8 mouse cellular contexts compared by ENCODE assay signal in genomic region chr4:108834971-108835311, GRCm38 (mm10). TPM values are rescaled to one million over a fixed set of nuclear protein-coding genes. Genes with fewer than 3 reads are reported as not detected.
A peak's percentile ranks its signal among the peaks of the same experiment; 100 is the strongest.
DNase-seq lines count a peak whose midpoint lies in the region; ATAC-seq and TF ChIP-seq lines count a peak whose summit lies in the region.

No protein-coding gene starts in this region.

- H3K27ac ChIP-seq in heart, embryonic 15.5 days = peak overlapping the region; percentile 100
- peak overlapping the region; percentile 83 for H3K27ac ChIP-seq in liver, adult 2 months (replicated peaks; ENCODE audit: insufficient read depth, low read depth, low read length)
- H3K27ac ChIP-seq in neural tube, embryonic 13.5 days (replicated peaks) = peak overlapping the region; percentile 100

- TF ChIP-seq CTCF in liver, adult 2 months (IDR thresholded peaks at IDR 0.05; ENCODE audit: low read depth, low read length) = no peak

- peak overlapping the region; percentile 92 for H3K9ac ChIP-seq in heart, embryonic 15.5 days
- peak overlapping the region; percentile 84 for H3K9ac ChIP-seq in liver, adult 2 months (ENCODE audit: low read depth, low read length)
- H3K9ac ChIP-seq in neural tube, embryonic 13.5 days = peak overlapping the region; percentile 97

- H3K4me1 ChIP-seq in heart, embryonic 15.5 days (replicated peaks) = peaks cover 42% of the 10 kb centered on the region
- peaks cover 9% of the 10 kb centered on the region for H3K4me1 ChIP-seq in liver, adult 2 months (ENCODE audit: control insufficient read depth, insufficient read depth, low read length)
- H3K4me1 ChIP-seq in neural tube, embryonic 13.5 days (replicated peaks) = peaks cover 51% of the 10 kb centered on the region

- H3K27me3 ChIP-seq in heart, embryonic 15.5 days = no peaks in the 10 kb centered on the region
- H3K27me3 ChIP-seq in liver, adult 2 months (ENCODE audit: control insufficient read depth, insufficient read depth, low read length) = no peaks in the 10 kb centered on the region
- no peaks in the 10 kb centered on the region for H3K27me3 ChIP-seq in neural tube, embryonic 13.5 days

- peak overlapping the region; percentile 83 for H3K4me2 ChIP-seq in heart, embryonic 15.5 days
- H3K4me2 ChIP-seq in neural tube, embryonic 13.5 days = peak overlapping the region; percentile 76

- TF ChIP-seq POLR2A in liver, adult 2 months (IDR thresholded peaks at IDR 0.05; ENCODE audit: extremely low read depth, insufficient read depth, low read length) = no peak

- peak overlapping the region; percentile 82 for H3K4me3 ChIP-seq in heart, embryonic 15.5 days
- peak overlapping the region; percentile 72 for H3K4me3 ChIP-seq in liver, adult 2 months (ENCODE audit: insufficient read depth, low read depth, low read length)
- H3K4me3 ChIP-seq in neural tube, embryonic 13.5 days = peak overlapping the region; percentile 89

- H3K9me3 ChIP-seq in heart, embryonic 15.5 days (replicated peaks) = no peaks in the 10 kb centered on the region
- no peaks in the 10 kb centered on the region for H3K9me3 ChIP-seq in neural tube, embryonic 13.5 days

- 1% methylated on average over 15 of the region's 15 CpGs for WGBS in heart, embryonic 15.5 days
- WGBS in liver, adult 2 months = 1% methylated on average over 15 of the region's 15 CpGs
- WGBS in neural tube, embryonic 13.5 days = under 1% methylated on average over 15 of the region's 15 CpGs

- H3K36me3 ChIP-seq in heart, embryonic 15.5 days = peaks cover 4% of the 10 kb centered on the region; the same call in 1 of the 2 replicates
- peaks cover 1% of the 10 kb centered on the region for H3K36me3 ChIP-seq in liver, adult 2 months (ENCODE audit: control insufficient read depth, insufficient read depth, low read length)
- H3K36me3 ChIP-seq in neural tube, embryonic 13.5 days = peaks cover 4% of the 10 kb centered on the region

- no peak for ATAC-seq in heart, embryonic 15.5 days (replicated peaks; ENCODE audit: insufficient number of reproducible peaks, insufficient read depth, low FRiP score, low read depth)
- no peak for ATAC-seq in neural tube, embryonic 13.5 days (ENCODE audit: low read depth)
- no peak for ATAC-seq in monocyte, adult 5-6 weeks (replicated peaks; ENCODE audit: insufficient number of reproducible peaks, low FRiP score, low TSS enrichment, poor library complexity, severe bottlenecking)

- peak; percentile 28 for DNase-seq in left cerebral cortex, postnatal 4 days
- DNase-seq in left cerebral cortex, adult 18-20 months (ENCODE audit: low spot score in 2 of 2) = no peak
- peak; percentile 14 for DNase-seq in brain, adult 2 months (ENCODE audit: low read depth, low spot score)
- DNase-seq in liver, adult 2 months (ENCODE audit: extremely low read depth, low read depth, low spot score) = no peak
- DNase-seq in layer of hippocampus, adult 18-20 months (ENCODE audit: low spot score in 2 of 2) = no peak

- intact Hi-C loops in left cerebral cortex, postnatal 4 days (cut with DNase I) = no loop called here

- peaks cover 14% of the 10 kb centered on the region; the same call in 1 of the 2 replicates for H3K79me2 ChIP-seq in liver, adult 2 months (ENCODE audit: control insufficient read depth, insufficient read depth, low read length)

RNA-seq across cellular contexts. Expression of gene Txndc12, which starts 0.5 kb away (rescaled TPM):
- total RNA-seq in left cerebral cortex, postnatal 4 days (2021) = 10 to 100 TPM; 52.4 to 55.6 TPM
- 10 to 100 TPM; 39.6 to 44.2 TPM for total RNA-seq in left cerebral cortex, adult 18-20 months (2021)
- polyA plus RNA-seq in heart, embryonic 15.5 days (2015; fragmentation: Nextera tagmentation; extraction: Ambion mirVana) = 107 and 122 TPM in 2 replicates
- 38.1 and 41.4 TPM in 2 replicates for total RNA-seq in liver, adult 2 months (2014; rRNA removed)
- polyA plus RNA-seq in liver, adult 2 months (2012; rRNA removed) = 15.3 and 19.4 TPM in 2 replicates
- polyA plus RNA-seq in neural tube, embryonic 13.5 days (2015; fragmentation: Nextera tagmentation; extraction: Ambion mirVana) = 78.3 and 79.2 TPM in 2 replicates
- 10 to 100 TPM; 33.5 to 35.5 TPM for total RNA-seq in layer of hippocampus, adult 18-20 months (2021)
- total RNA-seq in monocyte, adult 5-6 weeks (2017) = 61.6 to 79.0 TPM (median 71.6 TPM) in 3 replicates

RNA-seq across cellular contexts. Expression of gene Btf3l4, which starts 1.5 kb away (rescaled TPM):
- 100 to 1,000 TPM in 1 of 2 experiments, 10 to 100 TPM in 1; 99.8 to 114 TPM for total RNA-seq in left cerebral cortex, postnatal 4 days (2021)
- total RNA-seq in left cerebral cortex, adult 18-20 months (2021) = 10 to 100 TPM; 85.6 to 91.5 TPM
- 135 and 166 TPM in 2 replicates for polyA plus RNA-seq in heart, embryonic 15.5 days (2015; fragmentation: Nextera tagmentation; extraction: Ambion mirVana)
- total RNA-seq in liver, adult 2 months (2014; rRNA removed) = 27.3 and 29.9 TPM in 2 replicates
- 7.0 and 8.1 TPM in 2 replicates for polyA plus RNA-seq in liver, adult 2 months (2012; rRNA removed)
- polyA plus RNA-seq in neural tube, embryonic 13.5 days (2015; fragmentation: Nextera tagmentation; extraction: Ambion mirVana) = 197 and 213 TPM in 2 replicates
- total RNA-seq in layer of hippocampus, adult 18-20 months (2021) = 10 to 100 TPM; 80.9 to 83.5 TPM
- total RNA-seq in monocyte, adult 5-6 weeks (2017) = 40.7 to 71.0 TPM (median 58.7 TPM) in 3 replicates

RNA-seq across cellular contexts. Expression of gene Kti12, which starts 12.6 kb away (rescaled TPM):
- 10 to 100 TPM; 17.4 to 19.2 TPM for total RNA-seq in left cerebral cortex, postnatal 4 days (2021)
- total RNA-seq in left cerebral cortex, adult 18-20 months (2021) = 10 to 100 TPM; 18.4 TPM
- polyA plus RNA-seq in heart, embryonic 15.5 days (2015; fragmentation: Nextera tagmentation; extraction: Ambion mirVana) = 21.3 and 28.2 TPM in 2 replicates
- 8.1 and 11.1 TPM in 2 replicates for total RNA-seq in liver, adult 2 months (2014; rRNA removed)
- 26.6 and 32.0 TPM in 2 replicates for polyA plus RNA-seq in liver, adult 2 months (2012; rRNA removed)
- 30.7 and 31.6 TPM in 2 replicates for polyA plus RNA-seq in neural tube, embryonic 13.5 days (2015; fragmentation: Nextera tagmentation; extraction: Ambion mirVana)
- total RNA-seq in layer of hippocampus, adult 18-20 months (2021) = 10 to 100 TPM; 19.5 to 20.2 TPM
- total RNA-seq in monocyte, adult 5-6 weeks (2017) = 9.4 to 17.5 TPM (median 14.5 TPM) in 3 replicates

RNA-seq across cellular contexts. Expression of gene A730015C16Rik, which starts 13.5 kb away (rescaled TPM):
- total RNA-seq in left cerebral cortex, postnatal 4 days (2021) = not detected
- total RNA-seq in left cerebral cortex, adult 18-20 months (2021) = not detected
- 1.3 and 1.8 TPM in 2 replicates for polyA plus RNA-seq in heart, embryonic 15.5 days (2015; fragmentation: Nextera tagmentation; extraction: Ambion mirVana)
- total RNA-seq in liver, adult 2 months (2014; rRNA removed) = 0.07 and 0.09 TPM in 2 replicates
- polyA plus RNA-seq in liver, adult 2 months (2012; rRNA removed) = 0.09 and 0.37 TPM in 2 replicates
- 1.5 and 3.1 TPM in 2 replicates for polyA plus RNA-seq in neural tube, embryonic 13.5 days (2015; fragmentation: Nextera tagmentation; extraction: Ambion mirVana)
- total RNA-seq in layer of hippocampus, adult 18-20 months (2021) = not detected
- 0.49 TPM in 1 of 3 replicates, not detected in the others for total RNA-seq in monocyte, adult 5-6 weeks (2017)

RNA-seq across cellular contexts. Expression of gene Rab3b, which starts 43.9 kb away (rescaled TPM):
- 100 to 1,000 TPM; 133 to 134 TPM for total RNA-seq in left cerebral cortex, postnatal 4 days (2021)
- total RNA-seq in left cerebral cortex, adult 18-20 months (2021) = 10 to 100 TPM; 87.8 to 89.9 TPM
- polyA plus RNA-seq in heart, embryonic 15.5 days (2015; fragmentation: Nextera tagmentation; extraction: Ambion mirVana) = 4.5 and 11.2 TPM in 2 replicates
- 0.09 and 0.27 TPM in 2 replicates for total RNA-seq in liver, adult 2 months (2014; rRNA removed)
- 0.96 and 1.4 TPM in 2 replicates for polyA plus RNA-seq in liver, adult 2 months (2012; rRNA removed)
- polyA plus RNA-seq in neural tube, embryonic 13.5 days (2015; fragmentation: Nextera tagmentation; extraction: Ambion mirVana) = 72.4 and 86.9 TPM in 2 replicates
- 10 to 100 TPM; 54.8 to 58.8 TPM for total RNA-seq in layer of hippocampus, adult 18-20 months (2021)
- total RNA-seq in monocyte, adult 5-6 weeks (2017) = not detected in 3 replicates

Comparison
In these comparisons a context has a peak if more than half of its experiments do, and no peak if none do; other contexts are left out.
1. DNase-seq: peak in left cerebral cortex, postnatal 4 days (single experiment) and brain, adult 2 months (single experiment); none in left cerebral cortex, adult 18-20 months (0 of 2), liver, adult 2 months (single experiment) and layer of hippocampus, adult 18-20 months (0 of 2).
2. Peak in every context shown above with its lines, with median percentiles within 50 percentile points of each other: H3K27ac ChIP-seq, H3K4me3 ChIP-seq and H3K9ac ChIP-seq.